Mouse (Mus musculus) C2C12 (cell line): ENCODE results near the gene Gtse1.

ENCODE experiments used
- CTCF ChIP-seq: IDR thresholded peaks from one replicate; pipeline ENCODE4 v1.5.1; 2011; ENCODE audit not compliant: control insufficient read depth, insufficient read depth, insufficient read length
- FOSL1 ChIP-seq: IDR thresholded peaks from one replicate; pipeline ENCODE4 v1.8.0; 2011; ENCODE audit warnings: mild to moderate bottlenecking, low read length; ENCODE audit not compliant: poor library complexity, insufficient read depth, severe bottlenecking
- MAX ChIP-seq: IDR thresholded peaks from one replicate; pipeline ENCODE4 v1.6.1; 2011; ENCODE audit warnings: mild to moderate bottlenecking, control low read depth
- MYOG ChIP-seq: IDR thresholded peaks from one replicate; pipeline ENCODE4 v1.6.1; 2011; ENCODE audit not compliant: control insufficient read depth, insufficient read length; ENCODE audit errors: extremely low read depth
- USF1 ChIP-seq: IDR thresholded peaks from one replicate; pipeline ENCODE4 v1.6.1; 2011; ENCODE audit warnings: low read depth, mild to moderate bottlenecking, control low read depth, moderate library complexity

DNA sequence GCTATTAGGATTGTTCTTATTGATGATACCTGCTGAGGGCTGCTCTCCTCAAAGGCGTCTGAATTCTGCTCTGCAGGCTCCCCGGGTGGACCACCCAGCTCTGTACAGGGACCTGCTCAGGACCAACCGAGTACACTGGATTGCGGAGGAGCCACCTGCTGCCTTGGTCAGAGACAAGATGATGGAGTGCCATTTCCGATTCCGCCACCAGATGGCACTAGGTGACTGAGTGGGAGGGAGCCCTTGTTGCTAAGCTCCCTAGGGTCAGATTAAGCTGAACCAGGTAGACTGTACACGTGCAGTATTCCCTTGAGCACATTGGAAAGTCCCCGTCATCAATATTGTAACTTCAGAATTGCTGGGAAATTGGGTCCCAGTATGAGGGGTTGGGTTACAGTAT, 36.7 kb downstream of the Gtse1 start:
- no peak for TF ChIP-seq USF1
- TF ChIP-seq CTCF: peak; percentile 90
- TF ChIP-seq MYOG: no peak
- no peak for TF ChIP-seq MAX
- no peak for TF ChIP-seq FOSL1
